Mouse (Mus musculus) hindbrain, embryonic 14.5 days (tissue): Measurements from ENCODE around the gene Olfr786. TPM values are rescaled to one million over a fixed set of nuclear protein-coding genes. Genes with fewer than 3 reads are reported as not detected.

ENCODE experiments used
- polyA plus RNA-seq: library from polyadenylated mRNA; unstranded; fragments of >200 nt; fragmentation: Nextera tagmentation; extraction: Ambion mirVana; gene quantifications from 2 replicates; pipeline ENCODE4 v1.2.1, GENCODE M21; 2014

Gene Olfr786
- polyA plus RNA-seq, 1 experiment from 2014 or later: not detected

Other genes with a start within 250 kb of the Olfr786 start
- gene Olfr772, start 249.4 kb upstream of the Olfr786 start, polyA plus RNA-seq: not detected in 2 replicates
- not detected in 2 replicates for gene Olfr773, start 239.9 kb upstream of the Olfr786 start, polyA plus RNA-seq
- gene Olfr774, start 191.1 kb upstream of the Olfr786 start, polyA plus RNA-seq: not detected in 2 replicates
- gene Olfr775, start 178.9 kb upstream of the Olfr786 start, polyA plus RNA-seq: not detected in 2 replicates
- gene Olfr776, start 168.2 kb upstream of the Olfr786 start, polyA plus RNA-seq: not detected in 2 replicates
- gene Olfr777, start 155.8 kb upstream of the Olfr786 start, polyA plus RNA-seq: not detected in 2 replicates
- not detected in 2 replicates for gene Olfr780, start 109.2 kb upstream of the Olfr786 start, polyA plus RNA-seq
- gene Olfr781, start 98.5 kb upstream of the Olfr786 start, polyA plus RNA-seq: not detected in 2 replicates
- not detected in 2 replicates for gene Olfr782, start 78.5 kb upstream of the Olfr786 start, polyA plus RNA-seq
- 0.09 and 0.10 TPM in 2 replicates for gene Olfr784, start 43.2 kb upstream of the Olfr786 start, polyA plus RNA-seq
- gene Olfr785, start 21.9 kb upstream of the Olfr786 start, polyA plus RNA-seq: not detected in 2 replicates
- gene Olfr787, start 34.6 kb downstream of the Olfr786 start, polyA plus RNA-seq: not detected in 2 replicates
- not detected in 2 replicates for gene Olfr788, start 43.7 kb downstream of the Olfr786 start, polyA plus RNA-seq
- not detected in 2 replicates for gene Olfr789, start 57.4 kb downstream of the Olfr786 start, polyA plus RNA-seq
- not detected in 2 replicates for gene Olfr790, start 71.2 kb downstream of the Olfr786 start, polyA plus RNA-seq
- not detected in 2 replicates for gene Olfr791, start 94.5 kb downstream of the Olfr786 start, polyA plus RNA-seq
- gene Olfr792, start 111.9 kb downstream of the Olfr786 start, polyA plus RNA-seq: not detected in 2 replicates
- not detected in 2 replicates for gene Olfr794, start 140.3 kb downstream of the Olfr786 start, polyA plus RNA-seq
- not detected in 2 replicates for gene Olfr796, start 185.3 kb downstream of the Olfr786 start, polyA plus RNA-seq
- not detected in 2 replicates for gene Olfr798, start 200.6 kb downstream of the Olfr786 start, polyA plus RNA-seq
- not detected in 2 replicates for gene Olfr799, start 210.2 kb downstream of the Olfr786 start, polyA plus RNA-seq
- gene Olfr800, start 230.4 kb downstream of the Olfr786 start, polyA plus RNA-seq: not detected in 2 replicates
- gene Olfr801, start 246.6 kb downstream of the Olfr786 start, polyA plus RNA-seq: not detected in 2 replicates